Mouse (Mus musculus) c-Kit-negative CD71-positive TER-119-positive erythroid progenitor cells, embryonic 14.5 days (primary cell): Measurements from ENCODE around the gene Ssh3.
"Not testable (repeated sequence)": the region's sequence is repeated elsewhere in the genome, so short reads cannot be mapped to it uniquely, and the experiment has no call there.

Source experiments
- DNase-seq: peaks from one replicate; pipeline ENCODE4 v3.0.0-alpha.2; 2013; ENCODE audit warnings: low read depth, low spot score

The Ssh3 gene

DNA sequence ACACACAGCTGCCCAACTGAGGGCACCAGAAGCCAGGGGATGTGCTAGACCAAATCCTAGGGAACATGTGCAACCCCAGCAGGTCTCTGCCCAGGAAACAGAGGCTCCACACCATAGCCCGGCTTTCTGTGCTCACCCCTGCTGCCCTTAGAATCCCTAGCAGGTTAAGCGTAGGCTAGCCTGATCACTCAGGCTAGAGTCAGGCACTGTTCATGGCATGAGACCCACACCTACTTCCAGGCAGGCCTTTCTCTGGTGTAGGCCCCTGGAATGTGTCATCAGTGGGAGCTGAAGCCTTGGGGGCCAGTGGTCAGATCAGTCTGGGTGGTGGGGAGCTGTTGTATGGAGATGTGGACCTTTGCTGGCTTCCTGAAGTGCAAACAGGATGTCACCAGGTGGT is 27.6 kb upstream of the Ssh3 start:
- DNase-seq = no peak

DNA sequence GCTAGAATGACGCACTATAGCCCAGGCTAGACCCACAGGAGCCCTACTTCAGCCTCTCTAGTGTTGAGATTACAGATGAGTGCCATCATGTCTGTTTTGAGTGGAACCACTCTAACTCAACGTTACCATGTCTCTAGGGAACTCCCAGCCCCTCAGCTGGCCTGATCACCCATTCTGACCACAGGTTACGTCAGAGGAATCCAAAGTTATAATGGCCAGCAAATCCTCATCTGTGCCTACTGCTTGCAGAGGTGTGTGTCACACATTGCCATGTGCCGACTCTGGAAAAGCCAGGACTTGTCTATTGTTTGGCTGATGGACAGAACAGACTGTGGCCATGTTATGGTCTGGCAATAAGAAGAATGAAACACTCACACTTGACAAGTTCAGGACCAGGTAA is 26.4 kb upstream of the Ssh3 start:
- no peak for DNase-seq

DNA sequence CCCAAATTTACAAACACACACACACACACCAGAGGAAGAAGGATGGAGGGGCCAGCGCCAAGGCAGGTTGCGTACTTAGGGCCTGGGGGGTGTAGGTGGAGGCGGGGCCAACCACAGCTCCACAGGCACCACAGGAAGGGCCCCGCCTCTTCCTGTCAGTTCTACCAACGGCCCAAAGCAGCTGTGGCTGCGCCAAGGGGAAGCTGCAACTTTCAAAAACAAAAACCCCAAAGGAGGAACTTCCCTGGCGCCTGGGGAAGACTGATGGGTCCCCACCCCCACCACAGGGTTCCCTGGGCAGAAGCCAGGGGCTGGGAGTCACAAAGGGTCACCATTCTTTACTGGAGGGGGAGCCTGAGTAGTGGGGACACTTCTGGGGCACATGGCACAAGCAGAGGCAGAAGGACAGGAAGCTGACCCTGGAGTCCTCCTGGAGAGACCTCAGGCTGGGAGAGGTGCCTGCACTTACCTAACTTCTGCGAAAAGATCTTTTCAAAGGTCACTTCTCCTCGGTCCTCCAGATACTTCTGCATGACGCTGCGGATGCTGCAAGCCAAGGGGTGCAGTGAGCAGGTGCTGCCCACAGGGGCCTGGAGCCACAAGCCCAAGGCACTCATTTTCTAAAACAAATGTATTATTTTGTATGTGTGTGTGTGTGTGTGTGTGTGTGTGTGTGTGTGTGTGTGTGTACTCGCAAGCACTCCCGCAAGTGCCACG is 25.6 kb upstream of the Ssh3 start:
- DNase-seq = no peak

- no peak for DNase-seq
Measured at GRCm38 (mm10) chr19:4291161-4291560, 22.2 kb upstream of the Ssh3 start.

DNA sequence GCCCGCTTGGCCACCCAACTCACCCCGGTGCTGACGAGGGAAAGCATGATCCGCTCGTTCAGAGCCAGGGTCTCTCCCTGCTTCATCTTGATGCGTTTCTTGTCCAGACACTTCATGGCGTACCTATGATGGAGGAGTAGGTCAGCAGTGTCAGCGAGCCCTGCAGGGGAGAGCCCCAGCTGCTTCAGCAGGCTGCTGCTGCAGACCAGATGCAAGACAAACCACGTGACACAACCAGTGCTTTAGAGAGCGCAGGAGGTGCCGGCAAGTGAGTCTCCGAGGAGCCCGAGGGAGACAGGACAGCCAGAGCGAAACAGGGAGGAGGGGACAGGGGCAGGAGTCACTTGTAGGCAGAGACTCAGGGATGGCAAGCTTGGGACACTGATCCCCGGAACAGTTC is 21.8 kb upstream of the Ssh3 start:
- no peak for DNase-seq

GRCm38 (mm10) chr19:4283653-4284052 is 14.7 kb upstream of the Ssh3 start:
- DNase-seq = no peak

GRCm38 (mm10) chr19:4282898-4283553 is 14.0 kb upstream of the Ssh3 start, which contains the start of gene Ankrd13d:
Ankrd13d (minus strand) TSS chr19:4283137.
- DNase-seq = peak; percentile 40

GRCm38 (mm10) chr19:4280425-4280824 is 11.4 kb upstream of the Ssh3 start:
- no peak for DNase-seq

GRCm38 (mm10) chr19:4279487-4279886 is 10.5 kb upstream of the Ssh3 start:
- peak; percentile 28 for DNase-seq

DNA sequence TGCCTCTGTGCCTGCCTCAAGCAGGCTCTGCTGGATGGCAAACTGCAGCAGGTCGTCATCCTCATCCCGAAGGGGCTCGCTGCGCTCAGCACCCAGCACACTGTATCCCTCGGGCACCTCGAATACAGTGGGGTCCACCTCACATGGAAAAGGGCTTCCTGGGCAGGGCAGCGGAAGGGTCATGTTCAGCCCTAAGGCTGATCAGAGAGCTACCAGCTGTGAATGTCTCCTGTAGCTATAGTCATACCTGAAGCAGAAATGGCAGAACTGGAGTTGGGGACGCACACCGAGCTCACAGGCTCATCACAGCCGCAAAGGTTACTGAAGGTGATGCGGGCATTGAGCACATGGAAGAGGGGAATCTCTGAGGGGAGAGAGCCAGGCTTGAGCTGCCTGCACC is 2.0 kb upstream of the Ssh3 start:
- no peak for DNase-seq

DNA sequence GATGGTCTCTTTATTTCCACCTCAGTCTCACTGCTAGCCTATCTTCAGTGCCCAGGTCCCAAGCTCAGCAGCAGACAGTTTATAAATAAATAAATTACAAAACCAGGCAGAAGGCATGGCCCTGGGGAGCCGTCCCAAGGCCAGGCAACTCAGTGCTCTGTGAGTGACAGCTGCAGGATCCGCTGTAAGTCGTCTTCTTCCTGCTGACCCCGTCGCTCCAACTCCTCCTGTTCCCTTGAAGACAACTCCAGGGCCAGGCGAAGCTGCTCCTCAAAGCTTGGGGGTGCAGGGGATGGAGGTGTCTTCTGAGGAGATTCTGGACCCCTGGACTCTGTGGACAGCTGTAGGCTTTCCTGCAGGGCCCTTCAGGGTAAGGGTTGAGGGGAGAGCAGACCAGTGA is 1.2 kb upstream of the Ssh3 start:
- DNase-seq = no peak

DNA sequence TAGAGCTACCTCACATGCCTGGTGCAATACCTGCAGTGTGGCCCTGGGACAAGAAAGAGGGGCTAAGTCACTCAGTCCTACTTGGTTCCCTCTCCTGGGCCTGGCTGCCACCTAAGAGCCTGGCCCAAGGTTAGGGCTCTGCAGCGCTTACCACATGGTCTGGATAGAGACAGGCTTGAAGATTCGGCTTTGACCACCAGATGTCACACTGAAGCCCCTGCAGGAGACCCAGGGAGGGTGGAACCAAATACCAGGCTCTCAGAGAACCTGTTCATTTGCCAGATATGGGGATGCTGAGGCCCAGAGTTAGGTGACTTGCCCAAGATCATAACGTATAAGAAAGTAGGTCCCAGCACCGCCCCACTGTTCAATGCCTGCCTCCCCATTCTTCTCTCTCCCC is 3.0 kb downstream of the Ssh3 start:
- DNase-seq = no peak

DNA sequence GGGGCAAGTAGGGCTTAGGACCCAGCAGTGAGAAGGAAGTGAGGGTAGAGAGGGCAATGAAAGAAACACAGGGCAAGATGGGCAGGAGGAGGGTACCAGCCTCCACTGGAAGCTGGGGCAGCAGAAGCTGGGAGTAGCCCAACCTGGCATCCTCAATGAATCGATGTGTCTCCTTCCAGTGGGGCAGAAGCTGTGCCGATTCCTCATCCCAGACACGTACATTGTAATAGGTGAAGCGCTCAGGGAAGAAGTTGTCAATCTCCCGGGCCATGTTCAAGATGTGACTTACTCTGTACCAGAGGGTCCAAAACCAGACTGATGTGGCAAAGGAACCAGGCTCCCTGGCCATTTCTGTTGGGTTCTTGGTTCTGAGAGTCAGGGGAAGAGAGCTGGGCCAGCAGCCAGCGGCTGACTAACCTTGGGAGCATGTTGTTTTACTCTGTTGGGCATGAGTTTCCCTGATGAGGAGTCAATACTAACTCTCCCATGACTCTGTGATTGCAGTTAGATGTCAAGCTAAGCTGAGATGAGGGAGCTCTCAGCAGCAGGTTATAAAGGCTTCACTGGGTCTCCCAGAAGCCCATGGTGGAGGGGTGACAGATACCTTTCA is 4.7 kb downstream of the Ssh3 start:
- DNase-seq = no peak

GRCm38 (mm10) chr19:4263702-4264101 is 5.3 kb downstream of the Ssh3 start:
- DNase-seq = no peak

- DNase-seq = no peak
Measured at GRCm38 (mm10) chr19:4262756-4263155, 6.2 kb downstream of the Ssh3 start.

- DNase-seq = no peak
Measured at GRCm38 (mm10) chr19:4261038-4261698, 7.8 kb downstream of the Ssh3 start.

DNA sequence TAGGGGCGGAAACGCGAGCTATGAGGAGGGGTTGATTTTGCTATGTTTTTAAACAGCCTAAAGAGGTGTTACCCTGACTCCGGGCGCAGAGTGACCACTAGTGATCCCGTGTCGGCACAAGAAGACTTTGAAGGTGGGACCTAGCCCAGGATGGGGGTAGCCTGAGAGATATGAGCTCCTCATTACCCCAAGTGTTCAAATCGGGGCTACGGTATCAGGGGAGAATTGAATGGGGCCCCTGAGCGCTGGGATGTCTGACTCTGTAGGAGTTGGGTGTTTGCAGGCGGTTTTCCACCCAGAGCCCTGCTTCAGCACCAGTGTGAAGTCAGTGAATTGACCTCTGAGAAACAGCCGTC is 11.1 kb downstream of the Ssh3 start:
- DNase-seq = no peak

GRCm38 (mm10) chr19:4257216-4257896 is 11.6 kb downstream of the Ssh3 start:
- DNase-seq = peak; percentile 87

GRCm38 (mm10) chr19:4255583-4256162 is 13.3 kb downstream of the Ssh3 start:
- no peak for DNase-seq

- no peak for DNase-seq
Measured at GRCm38 (mm10) chr19:4254230-4254629, 14.8 kb downstream of the Ssh3 start.

DNA sequence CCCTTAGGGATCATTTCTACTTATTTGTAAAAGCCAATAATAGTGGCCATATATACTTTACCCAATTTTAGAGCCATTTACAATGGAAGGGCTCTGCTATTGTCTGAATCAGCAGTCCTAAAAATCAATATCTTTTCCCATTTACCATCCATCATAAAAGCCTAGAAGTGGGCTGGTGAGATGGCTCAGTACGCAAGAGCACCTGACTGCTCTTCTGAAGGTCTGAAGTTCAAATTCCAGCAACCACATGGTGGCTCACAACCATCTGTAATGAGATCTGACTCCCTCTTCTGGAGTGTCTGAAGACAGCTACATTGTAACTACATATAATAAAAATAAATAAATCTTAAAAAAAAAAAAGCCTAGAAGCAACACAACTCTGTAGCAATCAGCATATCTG is 20.3 kb downstream of the Ssh3 start:
- not testable (repeated sequence) for DNase-seq

- DNase-seq = no peak
Measured at GRCm38 (mm10) chr19:4247010-4247409, 22.0 kb downstream of the Ssh3 start.
